Mouse (Mus musculus) midbrain, postnatal 0 days (tissue): ENCODE results near the gene Armcx5. TPM values are rescaled to one million over a fixed set of nuclear protein-coding genes. Genes with fewer than 3 reads are reported as not detected.
"Not testable (repeated sequence)": the region's sequence is repeated elsewhere in the genome, so short reads cannot be mapped to it uniquely, and the experiment has no call there.

Source experiments
- ATAC-seq: fragments of 200-750 bp; cut with Nextera tagmentation; 2 replicates; pipeline ENCODE4 v1.8.0; 2017; ENCODE audit warnings: moderate number of reproducible peaks, mild to moderate bottlenecking, moderate TSS enrichment, moderate library complexity; ENCODE audit not compliant: low FRiP score
- DNase-seq: peaks from one replicate; pipeline ENCODE4 v3.0.0-alpha.2; 2015; ENCODE audit warnings: low spot score
- H3K27ac ChIP-seq: fragments of 300-500 bp; sonication (generic); 2 replicates; pipeline ENCODE4 v1.5.1; 2014; ENCODE audit warnings: low read depth, mild to moderate bottlenecking, low read length, mixed read lengths
- H3K27me3 ChIP-seq: fragments of 300-500 bp; sonication (generic); 2 replicates; pipeline ENCODE4 v1.6.1; 2014; ENCODE audit warnings: low read length, control low read depth, mixed read lengths; ENCODE audit not compliant: insufficient read depth
- H3K36me3 ChIP-seq: fragments of 300-500 bp; sonication (generic); 2 replicates; pipeline ENCODE4 v1.6.1; 2014; ENCODE audit warnings: low read length, control low read depth, mixed read lengths; ENCODE audit not compliant: insufficient read depth
- H3K4me1 ChIP-seq: fragments of 300-500 bp; sonication (generic); 2 replicates; pipeline ENCODE4 v1.6.1; 2014; ENCODE audit warnings: mild to moderate bottlenecking, control low read depth, antibody characterized with exemption, low read length, mixed read lengths; ENCODE audit not compliant: insufficient read depth
- H3K4me2 ChIP-seq: fragments of 300-500 bp; sonication (generic); 2 replicates; pipeline ENCODE4 v1.6.1; 2014; ENCODE audit warnings: low read depth, mild to moderate bottlenecking, low read length, mixed read lengths; ENCODE audit not compliant: poor library complexity, severe bottlenecking
- H3K4me3 ChIP-seq: fragments of 300-500 bp; sonication (generic); 2 replicates; pipeline ENCODE4 v1.5.1; 2014; ENCODE audit warnings: low read depth, mild to moderate bottlenecking, low read length, moderate library complexity
- H3K9ac ChIP-seq: fragments of 300-500 bp; sonication (generic); replicated peaks from 2 replicates; pipeline ENCODE4 v1.6.1; 2014; ENCODE audit warnings: mild to moderate bottlenecking, low read length, moderate library complexity, mixed read lengths; ENCODE audit not compliant: poor library complexity, severe bottlenecking
- H3K9me3 ChIP-seq: fragments of 300-500 bp; sonication (generic); 2 replicates; pipeline ENCODE4 v1.6.1; 2016; ENCODE audit warnings: low read length, control low read depth
- CTCF ChIP-seq: IDR thresholded peaks from 2 replicates; pipeline ENCODE4 v1.5.1; 2016; ENCODE audit warnings: antibody characterized with exemption, mild to moderate bottlenecking
- WGBS: fragments of 180-500 bp; shearing (Covaris S2); extraction: QIAGEN DNeasy Blood & Tissue Kit; methylation state at CpG from one replicate; pipeline ENCODE4 v1.1.7; 2014; 5-methylcytosine and 5-hydroxymethylcytosine counted together
- microRNA counts: library from miRNA; unstranded; fragments of <30 nt; microRNA quantifications from one replicate; lab custom pipeline; 2015
- microRNA-seq: library from miRNA; unstranded; fragments of <30 nt; microRNA quantifications from one replicate; pipeline ENCODE4, GENCODE M21; 2016; ENCODE audit warnings: borderline number of aligned reads
- polyA plus RNA-seq: library from polyadenylated mRNA; unstranded; fragments of >200 nt; fragmentation: Nextera tagmentation; extraction: Ambion mirVana; gene quantifications from 2 replicates; pipeline ENCODE4 v1.2.1, GENCODE M21; 2015
- total RNA-seq: library from RNA; depleted of rRNA; stranded (reverse); fragments of >200 nt; gene quantifications from 2 replicates; pipeline ENCODE4 v1.2.3, GENCODE M21; 2014; rRNA removed

The Armcx5 gene
- total and polyA plus RNA-seq, 2 experiments from 2014 or later: 13.1 to 31.7 TPM

DNA sequence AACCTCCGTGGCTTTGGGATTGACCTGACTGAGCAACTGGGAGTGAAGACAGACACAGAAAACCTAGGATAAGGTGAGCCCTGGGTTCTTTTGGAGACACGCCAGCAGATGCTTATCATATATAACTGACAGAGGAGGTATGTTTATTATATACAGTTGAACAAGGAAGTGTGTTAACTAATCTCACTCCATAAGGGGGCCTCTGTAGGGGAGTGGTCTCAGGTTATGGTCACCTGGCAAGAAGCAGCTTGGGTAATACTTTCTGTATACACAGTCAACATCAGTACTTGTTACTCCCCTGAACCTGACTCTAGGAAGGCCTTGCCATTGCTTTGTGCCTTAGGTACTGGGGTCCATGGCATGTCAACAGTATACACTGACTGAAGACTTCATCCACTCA, 26.0 kb downstream of the Armcx5 start:
- H3K9me3 ChIP-seq: no peaks in the 10 kb centered on the region
- DNase-seq (no peak), ATAC-seq (no peak)
- no peaks in the 10 kb centered on the region for H3K4me1 ChIP-seq
- no peak overlapping the region for H3K4me3 ChIP-seq
- H3K27ac ChIP-seq: no peak overlapping the region
- H3K27me3 ChIP-seq: no peaks in the 10 kb centered on the region
- WGBS: 90% methylated on average over 2 of the region's 2 CpGs
- no peak overlapping the region for H3K4me2 ChIP-seq
- no peak for TF ChIP-seq CTCF
- no peak overlapping the region for H3K9ac ChIP-seq
- H3K36me3 ChIP-seq: no peaks in the 10 kb centered on the region

DNA sequence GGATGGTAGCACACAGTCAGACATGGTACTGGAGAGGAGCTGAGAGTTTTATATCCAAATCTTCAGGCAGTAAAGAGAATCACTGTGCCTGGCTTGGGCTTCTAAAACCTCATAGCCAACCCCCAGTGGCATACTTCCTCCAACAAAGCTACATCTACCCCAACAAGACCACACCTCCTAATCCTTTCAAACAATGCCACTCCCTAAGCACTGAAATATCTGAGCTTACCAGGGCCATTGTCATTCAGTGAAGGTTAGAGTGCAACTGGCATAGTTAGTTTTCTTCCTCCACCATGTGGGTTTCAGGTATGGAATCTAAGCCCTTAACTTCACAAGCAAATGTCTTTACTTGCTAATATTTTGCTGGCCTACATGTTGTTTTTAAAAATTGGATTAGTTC, 49.0 kb downstream of the Armcx5 start:
- DNase-seq: no peak
- H3K4me2 ChIP-seq: no peak overlapping the region
- no peak overlapping the region for H3K27ac ChIP-seq
- TF ChIP-seq CTCF: no peak
- no peaks in the 10 kb centered on the region for H3K36me3 ChIP-seq
- H3K9me3 ChIP-seq: no peaks in the 10 kb centered on the region
- H3K4me3 ChIP-seq: no peak overlapping the region
- H3K27me3 ChIP-seq: no peaks in the 10 kb centered on the region
- no peak overlapping the region for H3K9ac ChIP-seq
- no peak for ATAC-seq
- no peaks in the 10 kb centered on the region for H3K4me1 ChIP-seq

DNA sequence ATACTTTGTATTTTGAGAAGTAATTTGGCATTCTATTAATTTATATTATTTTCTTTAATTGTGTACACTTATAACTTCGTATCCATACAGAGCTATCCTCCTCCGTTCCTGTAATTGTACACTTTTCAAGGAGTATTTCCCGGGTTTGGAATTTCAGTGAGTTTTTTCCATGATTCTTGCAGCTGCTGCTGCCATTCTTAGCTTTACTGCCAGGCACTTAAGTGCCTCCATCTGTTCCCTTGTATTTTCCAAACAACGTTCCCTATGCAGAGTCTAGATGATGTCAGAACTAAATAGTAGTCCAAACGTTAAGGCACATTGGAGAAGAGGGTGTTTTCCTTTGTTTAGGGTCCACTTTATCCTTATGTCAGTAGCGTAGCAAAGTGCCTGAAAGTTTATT, 49.8 kb downstream of the Armcx5 start:
- no peak for TF ChIP-seq CTCF
- Histone ChIP-seq H3K27ac (no peak overlapping the region), H3K4me3 (no peak overlapping the region)

DNA sequence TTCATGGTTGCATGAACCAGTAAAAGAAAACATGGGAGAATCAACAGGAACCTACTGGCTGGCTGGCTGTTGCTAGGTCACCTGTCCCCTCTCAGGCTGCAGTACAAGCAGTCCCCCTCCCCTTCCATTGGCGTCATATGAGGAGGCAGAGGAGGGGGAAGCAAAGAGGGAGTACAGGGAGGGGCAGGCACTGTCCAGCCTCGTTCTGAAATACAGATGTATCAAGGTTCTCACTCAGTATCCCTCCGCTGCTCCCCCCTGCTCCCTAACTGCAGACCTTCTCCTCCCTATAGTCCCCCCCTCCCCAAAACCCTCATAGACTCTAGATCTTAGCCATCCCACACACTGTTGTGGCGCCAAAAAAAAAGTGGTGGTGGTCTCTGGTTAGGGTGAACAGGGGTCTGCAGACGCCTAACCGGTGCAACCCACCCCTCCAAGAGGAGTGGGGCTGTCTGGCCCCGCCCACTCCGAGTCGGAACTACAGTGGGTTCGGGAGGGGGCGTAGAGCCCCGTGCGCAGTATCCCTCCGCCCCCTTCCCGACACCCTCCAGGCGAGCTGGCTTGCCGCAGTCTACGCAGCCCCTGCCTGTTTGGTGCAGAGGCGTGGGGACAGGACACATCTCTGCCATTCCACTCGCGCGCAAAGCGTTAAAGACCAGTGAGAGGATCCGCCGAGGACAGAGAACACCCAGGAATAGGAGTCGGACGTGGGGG, 53.2 kb downstream of the Armcx5 start:
- Histone ChIP-seq H3K27ac (peak overlapping the region; percentile 84), H3K4me2 (peak overlapping the region; percentile 42), H3K9ac (peak overlapping the region; percentile 79), H3K4me3 (peak overlapping the region; percentile 52)
- H3K27me3 ChIP-seq, H3K36me3 ChIP-seq, H3K4me1 ChIP-seq, H3K9me3 ChIP-seq: not testable (repeated sequence)
- WGBS: 25% methylated on average over 18 of the region's 27 CpGs
- peak; percentile 91 for DNase-seq
- ATAC-seq: peak; percentile 94

More for the DNA sequence above, 49.8 kb downstream of the Armcx5 start:
- no peak for DNase-seq
- H3K4me1 ChIP-seq: no peaks in the 10 kb centered on the region
- no peaks in the 10 kb centered on the region for H3K27me3 ChIP-seq
- 80% methylated on average over 6 of the region's 6 CpGs for WGBS
- ATAC-seq: no peak
- no peaks in the 10 kb centered on the region for H3K9me3 ChIP-seq
- H3K9ac ChIP-seq: no peak overlapping the region
- H3K4me2 ChIP-seq: no peak overlapping the region
- H3K36me3 ChIP-seq: no peaks in the 10 kb centered on the region

DNA sequence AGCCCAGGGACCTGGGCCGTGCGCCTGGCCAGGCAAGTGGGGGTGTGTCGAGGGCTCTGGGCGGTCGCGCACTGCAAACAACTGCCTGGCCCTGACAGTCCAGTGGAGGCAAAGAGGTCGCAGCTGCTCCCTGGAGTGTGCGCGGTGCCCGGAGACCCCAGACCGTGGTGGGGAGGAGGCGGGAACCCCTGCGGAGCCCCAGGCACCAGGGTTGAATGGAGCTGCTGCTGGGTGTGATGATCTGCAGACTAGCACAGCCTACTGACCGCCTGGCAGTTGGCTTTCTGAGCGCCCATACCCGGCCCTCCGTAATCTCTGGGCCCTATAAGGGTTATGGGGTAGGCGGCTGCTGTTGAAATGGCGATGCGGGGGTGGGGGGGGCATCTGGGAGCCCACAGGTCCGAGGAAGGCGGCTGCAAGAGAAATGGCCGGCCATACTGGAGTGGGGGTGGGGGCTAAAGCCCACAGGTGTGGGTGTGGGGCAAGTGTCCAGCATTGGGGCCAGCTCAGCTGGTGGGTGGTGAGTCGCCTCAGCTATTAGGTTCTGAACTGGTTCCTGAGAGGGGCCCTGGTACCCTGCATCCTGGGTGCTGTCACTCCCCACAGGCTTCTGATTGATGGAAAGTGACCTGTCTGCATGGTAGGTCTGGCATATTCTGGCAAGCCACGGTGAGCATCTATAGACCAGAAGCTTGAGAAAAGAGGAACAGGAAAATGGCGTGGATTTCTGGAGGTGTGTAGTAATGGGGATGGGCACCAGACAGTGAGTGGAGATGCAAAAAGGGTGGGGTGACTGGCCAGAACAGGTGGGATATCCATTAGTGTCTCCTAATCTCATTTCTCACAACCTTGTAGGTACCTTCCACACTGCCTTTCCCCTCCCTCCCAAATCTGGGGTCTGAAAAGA, 54.0 kb downstream of the Armcx5 start:
- H3K9me3 ChIP-seq, H3K36me3 ChIP-seq, H3K27me3 ChIP-seq, H3K4me1 ChIP-seq: not testable (repeated sequence)
- peak overlapping the region; percentile 79 for H3K9ac ChIP-seq
- H3K4me2 ChIP-seq: peak overlapping the region; percentile 42
- DNase-seq (peak; percentile 2), ATAC-seq (peak; percentile 31; the same call in 1 of the 2 replicates)
- H3K4me3 ChIP-seq: peak overlapping the region; percentile 52
- H3K27ac ChIP-seq: peak overlapping the region; percentile 84
- WGBS: 22% methylated on average over 20 of the region's 26 CpGs

MicroRNAs within 50 kb of the gene (microRNA counts, 519-probe panel; counts per million panel counts)
- 528 counts per million, percentile 58 among the panel's probes with 10 or more counts for microRNA mmu-miR-1970 (lab: Ali Mortazavi, UCI)

Small RNA genes lying within 50 kb of the gene (microRNA-seq; reads per million reads assigned to microRNA genes)
- gene Mir1970 (not detected), gene Mir7646 (not detected)

Other genes starting within 250 kb of the Armcx5 start
- not detected in 2 replicates for gene AV320801, start 248.1 kb upstream of the Armcx5 start, total RNA-seq
- gene AV320801, start 248.1 kb upstream of the Armcx5 start, polyA plus RNA-seq: not detected in 2 replicates
- gene Nxf7, start 144.0 kb upstream of the Armcx5 start, total RNA-seq: not detected in 2 replicates
- not detected in 2 replicates for gene Nxf7, start 144.0 kb upstream of the Armcx5 start, polyA plus RNA-seq
- not detected in 2 replicates for gene Prame, start 115.0 kb upstream of the Armcx5 start, total RNA-seq
- gene Prame, start 115.0 kb upstream of the Armcx5 start, polyA plus RNA-seq: not detected in 2 replicates
- gene Tcp11x2, start 48.9 kb upstream of the Armcx5 start, total RNA-seq: not detected in 2 replicates
- 0.09 TPM in 1 of 2 replicates, not detected in the other for gene Tcp11x2, start 48.9 kb upstream of the Armcx5 start, polyA plus RNA-seq
- gene Tmsb15a, start 17.5 kb upstream of the Armcx5 start, total RNA-seq: not detected in 2 replicates
- not detected in 2 replicates for gene Tmsb15a, start 17.5 kb upstream of the Armcx5 start, polyA plus RNA-seq
- 378 and 474 TPM in 2 replicates for gene Gprasp1, start within 50 bp of the Armcx5 start, total RNA-seq
- 288 and 301 TPM in 2 replicates for gene Gprasp1, start within 50 bp of the Armcx5 start, polyA plus RNA-seq
- gene Bhlhb9, start 54.9 kb downstream of the Armcx5 start, total RNA-seq: 69.9 and 80.2 TPM in 2 replicates
- 106 and 109 TPM in 2 replicates for gene Bhlhb9, start 54.9 kb downstream of the Armcx5 start, polyA plus RNA-seq
- gene Gprasp2, start 96.3 kb downstream of the Armcx5 start, total RNA-seq: 198 and 252 TPM in 2 replicates
- 285 and 291 TPM in 2 replicates for gene Gprasp2, start 96.3 kb downstream of the Armcx5 start, polyA plus RNA-seq